Mouse (Mus musculus): ENCODE results near the gene Olfr988. TPM values are rescaled to one million over a fixed set of nuclear protein-coding genes. Genes with fewer than 3 reads are reported as not detected.

Gene Olfr988
- not detected for total RNA-seq (2023)

DNA sequence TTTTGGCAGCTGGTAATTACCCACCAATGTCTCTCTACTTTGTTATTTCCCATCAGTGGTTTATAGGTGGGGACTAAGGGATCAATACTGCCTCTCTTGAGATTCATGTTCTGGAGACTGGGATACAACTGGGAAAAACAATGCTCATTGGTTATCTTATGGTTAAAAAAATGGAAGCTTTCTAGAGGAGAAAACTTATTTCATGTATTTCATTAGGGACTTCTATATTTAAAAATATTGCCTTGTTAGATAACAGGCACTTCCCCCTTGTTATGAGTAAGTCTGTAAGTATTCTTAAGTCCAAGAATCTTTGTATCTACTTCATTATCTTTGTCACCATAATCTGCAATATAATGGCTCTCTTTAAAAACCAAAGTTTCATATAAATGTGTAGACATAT lies at the start of gene Olfr988:
Olfr988 (minus strand) TSS at position 101 of the 400 bp plus-strand sequence.

DNA sequence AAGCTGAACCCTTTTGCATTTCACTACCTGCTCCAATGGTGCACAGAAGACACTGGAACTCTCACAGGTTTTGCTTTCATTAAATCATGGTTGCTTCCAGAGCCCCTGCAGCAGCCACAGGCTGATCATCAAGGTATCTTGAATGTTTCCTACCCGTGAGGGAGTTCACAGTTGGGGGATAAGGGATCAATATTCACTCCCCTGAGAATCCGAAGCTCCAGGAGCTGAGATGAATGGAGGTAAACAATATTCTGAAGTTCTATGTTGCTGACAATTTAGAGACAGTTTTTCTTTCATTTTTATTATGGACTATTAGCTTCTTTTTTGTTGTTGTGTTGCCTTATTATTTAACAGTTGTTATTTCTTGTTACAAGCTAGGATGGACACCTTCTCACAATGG lies 46.3 kb upstream of the Olfr988 start, which contains the start of gene Olfr992:
Olfr992 (minus strand) TSS at position 101 of the 400 bp plus-strand sequence.

DNA sequence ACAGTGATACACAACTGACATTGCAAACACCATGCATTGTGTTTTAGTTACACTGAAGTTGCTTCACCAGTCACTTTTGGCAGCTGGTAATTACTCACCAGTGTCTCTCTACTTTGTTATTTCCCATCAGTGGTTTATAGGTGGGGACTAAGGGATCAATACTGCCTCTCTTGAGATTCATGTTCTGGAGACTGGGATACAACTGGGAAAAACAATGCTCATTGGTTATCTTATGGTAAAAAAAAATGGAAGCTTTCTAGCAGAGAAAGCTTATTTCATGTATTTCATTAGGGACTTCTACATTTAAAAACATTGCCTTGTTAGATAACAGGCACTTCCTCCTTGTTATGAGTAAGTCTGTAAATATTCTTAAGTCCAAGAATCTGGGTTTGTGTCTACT lies 23.8 kb downstream of the Olfr988 start, which contains the start of gene Olfr987:
Olfr987 (minus strand) TSS at position 101 of the 400 bp plus-strand sequence.

Other genes with a start within 250 kb of the Olfr988 start
- gene Aplnr, start 227.0 kb downstream of the Olfr988 start, total RNA-seq (2023): not detected
- not detected for gene Lrrc55, start 166.0 kb downstream of the Olfr988 start, total RNA-seq (2023)
- not detected for gene Olfr987, start 23.9 kb downstream of the Olfr988 start, total RNA-seq (2023)
- not detected for gene Olfr992, start 46.2 kb upstream of the Olfr988 start, total RNA-seq (2023)
- not detected for gene Olfr993, start 51.6 kb upstream of the Olfr988 start, total RNA-seq (2023)
- gene Olfr994, start 73.2 kb upstream of the Olfr988 start, total RNA-seq (2023): not detected
- gene Olfr995, start 80.4 kb upstream of the Olfr988 start, total RNA-seq (2023): not detected
- gene 4833423E24Rik, start 155.8 kb upstream of the Olfr988 start, total RNA-seq (2023): not detected
- gene Olfr996, start 216.0 kb upstream of the Olfr988 start, total RNA-seq (2023): not detected
- gene Olfr998, start 225.7 kb upstream of the Olfr988 start, total RNA-seq (2023): not detected
- not detected for gene Olfr1000, start 248.7 kb upstream of the Olfr988 start, total RNA-seq (2023)